Mouse (Mus musculus) erythroblast, embryonic 14.5 days (primary cell): Measurements from ENCODE around the gene 4930556J24Rik.

ENCODE experiments used
- GATA1 ChIP-seq: IDR thresholded peaks from 2 replicates; pipeline ENCODE4 v1.6.1; 2012; ENCODE audit warnings: low read length, inconsistent platforms, mixed read lengths
- TAL1 ChIP-seq: IDR thresholded peaks from 3 replicates; pipeline ENCODE4 v1.6.1; 2012; ENCODE audit warnings: low read length, inconsistent platforms, mixed read lengths

- no peak for TF ChIP-seq TAL1
- no peak for TF ChIP-seq GATA1
These were observed 17.3 kb upstream of the 4930556J24Rik start for GRCm38 (mm10) chr11:3993914-3994313.
